Comparison of ENCODE assay signal across 8 mouse cellular contexts in genomic region chr7:79536157-79536641, GRCm38 (mm10).
DNase-seq lines count a peak whose midpoint lies in the region; ATAC-seq and TF ChIP-seq lines count a peak whose summit lies in the region.

No protein-coding gene starts in this region.

- H3K4me3 ChIP-seq in forebrain, postnatal 0 days (ENCODE audit: low read depth, low read length) = peak overlapping the region; percentile 62
- peak overlapping the region; percentile 39 for H3K4me3 ChIP-seq in limb, embryonic 14.5 days (replicated peaks; ENCODE audit: low read length)

- peaks cover 12% of the 10 kb centered on the region for H3K4me1 ChIP-seq in forebrain, postnatal 0 days (ENCODE audit: insufficient read depth)
- H3K4me1 ChIP-seq in limb, embryonic 14.5 days (ENCODE audit: control insufficient read depth, insufficient read depth, low read length) = peaks cover 7% of the 10 kb centered on the region

- TF ChIP-seq POLR2A in limb, embryonic 14.5 days (IDR thresholded peaks at IDR 0.05; ENCODE audit: borderline replicate concordance, extremely low read depth, insufficient read depth, insufficient read length) = no peak

- under 1% methylated on average over 27 of the region's 27 CpGs for WGBS in forebrain, postnatal 0 days
- under 1% methylated on average over 21 of the region's 27 CpGs for WGBS in limb, embryonic 14.5 days

- peak overlapping the region; percentile 100 for H3K27ac ChIP-seq in forebrain, postnatal 0 days (ENCODE audit: low read depth, low read length)
- no peak overlapping the region for H3K27ac ChIP-seq in limb, embryonic 14.5 days (replicated peaks; ENCODE audit: low read depth, low read length)

- DNase-seq in layer of hippocampus, adult 11-12 months (ENCODE audit: low spot score) = peak; percentile 66
- DNase-seq in layer of hippocampus, adult 8-10 months (ENCODE audit: low spot score in 2 of 2) = no peak
- peak; percentile 71 to 77 for DNase-seq in cerebellum, adult 18-20 months
- DNase-seq in forebrain, postnatal 0 days = peak; percentile 88
- DNase-seq in limb, embryonic 14.5 days (ENCODE audit: low spot score) = no peak
- peak; percentile 87 to 88 for DNase-seq in right cerebral cortex, postnatal 10 days (ENCODE audit: low spot score in 2 of 2)
- DNase-seq in urinary bladder, postnatal 14 days (ENCODE audit: low spot score) = no peak
- no peak for DNase-seq in ovary, postnatal 14 days (ENCODE audit: low spot score)

- H3K9ac ChIP-seq in forebrain, postnatal 0 days = peak overlapping the region; percentile 99
- peak overlapping the region; percentile 44 for H3K9ac ChIP-seq in limb, embryonic 14.5 days (ENCODE audit: low read depth, low read length, severe bottlenecking)

- no peaks in the 10 kb centered on the region for H3K27me3 ChIP-seq in forebrain, postnatal 0 days (ENCODE audit: insufficient read depth, low read length)
- peaks cover 94% of the 10 kb centered on the region for H3K27me3 ChIP-seq in limb, embryonic 14.5 days (ENCODE audit: control insufficient read depth, insufficient read depth, low read length)

- peaks cover 21% of the 10 kb centered on the region for H3K36me3 ChIP-seq in forebrain, postnatal 0 days (ENCODE audit: insufficient read depth)
- no peaks in the 10 kb centered on the region for H3K36me3 ChIP-seq in limb, embryonic 14.5 days (ENCODE audit: control insufficient read depth, insufficient read depth, low read length)

- no peaks in the 10 kb centered on the region for H3K9me3 ChIP-seq in forebrain, postnatal 0 days (ENCODE audit: low read length)
- H3K9me3 ChIP-seq in limb, embryonic 14.5 days (ENCODE audit: control insufficient read depth, low read length) = no peaks in the 10 kb centered on the region

- peak overlapping the region; percentile 98 for H3K4me2 ChIP-seq in forebrain, postnatal 0 days (ENCODE audit: low read depth)
- peak overlapping the region; percentile 63 for H3K4me2 ChIP-seq in limb, embryonic 14.5 days (replicated peaks; ENCODE audit: low read depth, low read length, severe bottlenecking)

- peak; percentile 77 for TF ChIP-seq CTCF in forebrain, postnatal 0 days (IDR thresholded peaks at IDR 0.05; ENCODE audit: low read depth)

- ATAC-seq in forebrain, postnatal 0 days = peak; percentile 74
- ATAC-seq in limb, embryonic 14.5 days (ENCODE audit: low FRiP score, low read depth) = no peak

Comparison
In these comparisons a context has a peak if more than half of its experiments do, and no peak if none do; other contexts are left out.
1. DNase-seq: peak in layer of hippocampus, adult 11-12 months (single experiment), cerebellum, adult 18-20 months (2 of 2), forebrain, postnatal 0 days (single experiment) and right cerebral cortex, postnatal 10 days (2 of 2); none in layer of hippocampus, adult 8-10 months (0 of 2), limb, embryonic 14.5 days (single experiment), urinary bladder, postnatal 14 days (single experiment) and ovary, postnatal 14 days (single experiment).